Comparison of ENCODE assay signal across 8 mouse cellular contexts in genomic region chr17:49428751-49429415, GRCm38 (mm10). TPM values are rescaled to one million over a fixed set of nuclear protein-coding genes. Genes with fewer than 3 reads are reported as not detected.
DNase-seq lines count a peak whose midpoint lies in the region; ATAC-seq lines count a peak whose summit lies in the region.

No protein-coding gene starts in this region.

- intact Hi-C loops in left cerebral cortex, postnatal 25 days (cut with DNase I): no loop called here

- peak overlapping the region; percentile 72 for H3K4me2 ChIP-seq in embryonic facial prominence, embryonic 11.5 days (ENCODE audit: low read depth, low read length)
- peak overlapping the region; percentile 96 for H3K4me2 ChIP-seq in heart, embryonic 16.5 days (ENCODE audit: low read depth, low read length)
- peak overlapping the region; percentile 90 for H3K4me2 ChIP-seq in limb, embryonic 13.5 days (replicated peaks)
- H3K4me2 ChIP-seq in midbrain, embryonic 14.5 days (ENCODE audit: low read length): peak overlapping the region; percentile 90

- H3K9ac ChIP-seq in embryonic facial prominence, embryonic 11.5 days (replicated peaks; ENCODE audit: low read length): peak overlapping the region; percentile 85
- peak overlapping the region; percentile 95 for H3K9ac ChIP-seq in heart, embryonic 16.5 days (ENCODE audit: low read length)
- H3K9ac ChIP-seq in limb, embryonic 13.5 days: peak overlapping the region; percentile 93
- H3K9ac ChIP-seq in midbrain, embryonic 14.5 days (replicated peaks; ENCODE audit: low read length): peak overlapping the region; percentile 93

- no peak overlapping the region for H3K27ac ChIP-seq in embryonic facial prominence, embryonic 11.5 days (replicated peaks; ENCODE audit: low read depth, low read length)
- H3K27ac ChIP-seq in heart, embryonic 16.5 days (ENCODE audit: low read length): peak overlapping the region; percentile 76
- peak overlapping the region; percentile 65 for H3K27ac ChIP-seq in limb, embryonic 13.5 days
- H3K27ac ChIP-seq in midbrain, embryonic 14.5 days (replicated peaks; ENCODE audit: low read depth, low read length): no peak overlapping the region

- ATAC-seq in embryonic facial prominence, embryonic 11.5 days (replicated peaks; ENCODE audit: insufficient number of reproducible peaks, low FRiP score, low TSS enrichment, low read depth): no peak; the same call in 1 of the 2 replicates
- no peak for ATAC-seq in heart, embryonic 16.5 days (replicated peaks; ENCODE audit: extremely low read depth, insufficient read depth, low FRiP score)
- no peak for ATAC-seq in limb, embryonic 13.5 days (ENCODE audit: low FRiP score, low read depth)
- ATAC-seq in midbrain, embryonic 14.5 days (ENCODE audit: low FRiP score, low TSS enrichment): no peak

- H3K9me3 ChIP-seq in embryonic facial prominence, embryonic 11.5 days (replicated peaks; ENCODE audit: control insufficient read depth, low read length): no peaks in the 10 kb centered on the region
- H3K9me3 ChIP-seq in heart, embryonic 16.5 days (replicated peaks; ENCODE audit: control insufficient read depth, low read length): no peaks in the 10 kb centered on the region
- no peaks in the 10 kb centered on the region for H3K9me3 ChIP-seq in limb, embryonic 13.5 days
- H3K9me3 ChIP-seq in midbrain, embryonic 14.5 days (ENCODE audit: control insufficient read depth, low read length): no peaks in the 10 kb centered on the region

- WGBS in embryonic facial prominence, embryonic 11.5 days: 59% methylated on average over 13 of the region's 13 CpGs
- WGBS in heart, embryonic 16.5 days: 31% methylated on average over 13 of the region's 13 CpGs
- WGBS in limb, embryonic 13.5 days: 43% methylated on average over 13 of the region's 13 CpGs
- WGBS in midbrain, embryonic 14.5 days: 72% methylated on average over 13 of the region's 13 CpGs

- H3K4me1 ChIP-seq in embryonic facial prominence, embryonic 11.5 days (ENCODE audit: control insufficient read depth, insufficient read depth, low read length): peaks cover 6% of the 10 kb centered on the region; the same call in 1 of the 2 replicates
- peaks cover 25% of the 10 kb centered on the region for H3K4me1 ChIP-seq in heart, embryonic 16.5 days (ENCODE audit: control insufficient read depth, insufficient read depth, low read length)
- H3K4me1 ChIP-seq in limb, embryonic 13.5 days: peaks cover 33% of the 10 kb centered on the region
- peaks cover 9% of the 10 kb centered on the region; the same call in 1 of the 2 replicates for H3K4me1 ChIP-seq in midbrain, embryonic 14.5 days (ENCODE audit: control insufficient read depth, insufficient read depth, low read length)

- peak overlapping the region; percentile 62 for H3K4me3 ChIP-seq in embryonic facial prominence, embryonic 11.5 days (ENCODE audit: low read depth, low read length)
- H3K4me3 ChIP-seq in heart, embryonic 16.5 days (ENCODE audit: low read length): peak overlapping the region; percentile 90
- peak overlapping the region; percentile 76 for H3K4me3 ChIP-seq in limb, embryonic 13.5 days
- H3K4me3 ChIP-seq in midbrain, embryonic 14.5 days (replicated peaks; ENCODE audit: low read depth, low read length): peak overlapping the region; percentile 72

- peak; percentile 42 to 68 for DNase-seq in urinary bladder, postnatal 36 days (ENCODE audit: low spot score in 2 of 2)
- DNase-seq in urinary bladder, postnatal 25 days (ENCODE audit: low spot score): no peak
- DNase-seq in embryonic facial prominence, embryonic 11.5 days (ENCODE audit: low spot score): no peak
- peak; percentile 8 for DNase-seq in midbrain, embryonic 14.5 days
- no peak for DNase-seq in right cerebral cortex, adult 2 months (ENCODE audit: low spot score in 2 of 2)
- DNase-seq in left cerebral cortex, postnatal 25 days (ENCODE audit: low spot score in 2 of 2): no peak

- no peaks in the 10 kb centered on the region for H3K36me3 ChIP-seq in embryonic facial prominence, embryonic 11.5 days (replicated peaks; ENCODE audit: control insufficient read depth, insufficient read depth, low read depth, low read length)
- H3K36me3 ChIP-seq in heart, embryonic 16.5 days (ENCODE audit: control insufficient read depth, insufficient read depth): peaks cover 3% of the 10 kb centered on the region
- peaks cover 10% of the 10 kb centered on the region for H3K36me3 ChIP-seq in limb, embryonic 13.5 days
- no peaks in the 10 kb centered on the region for H3K36me3 ChIP-seq in midbrain, embryonic 14.5 days (ENCODE audit: control insufficient read depth, insufficient read depth, low read length)

- no peaks in the 10 kb centered on the region for H3K27me3 ChIP-seq in embryonic facial prominence, embryonic 11.5 days (ENCODE audit: control insufficient read depth, insufficient read depth, low read length)
- no peaks in the 10 kb centered on the region for H3K27me3 ChIP-seq in heart, embryonic 16.5 days (ENCODE audit: control insufficient read depth, insufficient read depth, low read length)
- H3K27me3 ChIP-seq in limb, embryonic 13.5 days: no peaks in the 10 kb centered on the region
- no peaks in the 10 kb centered on the region for H3K27me3 ChIP-seq in midbrain, embryonic 14.5 days (ENCODE audit: control insufficient read depth, insufficient read depth, low read length)

RNA-seq across cellular contexts. Expression of gene Mocs1, which starts 0.7 kb away (rescaled TPM):
- polyA plus RNA-seq in embryonic facial prominence, embryonic 11.5 days (2014; fragmentation: Nextera tagmentation; extraction: Ambion mirVana): 6.0 and 6.1 TPM in 2 replicates
- polyA plus RNA-seq in heart, embryonic 16.5 days (2015; fragmentation: Nextera tagmentation; extraction: Ambion mirVana): 5.8 and 6.1 TPM in 2 replicates
- 5.4 and 5.5 TPM in 2 replicates for polyA plus RNA-seq in limb, embryonic 13.5 days (2015; fragmentation: Nextera tagmentation; extraction: Ambion mirVana)
- polyA plus RNA-seq in midbrain, embryonic 14.5 days (2014; fragmentation: Nextera tagmentation; extraction: Ambion mirVana): 3.8 and 4.0 TPM in 2 replicates
- total RNA-seq in left cerebral cortex, postnatal 25 days (2021): 10 to 100 TPM; 14.1 to 14.3 TPM

Comparison
In these comparisons a context has a peak if more than half of its experiments do, and no peak if none do; other contexts are left out.
1. DNase-seq: peak in urinary bladder, postnatal 36 days (2 of 2) and midbrain, embryonic 14.5 days (single experiment); none in urinary bladder, postnatal 25 days (single experiment), embryonic facial prominence, embryonic 11.5 days (single experiment), right cerebral cortex, adult 2 months (0 of 2) and left cerebral cortex, postnatal 25 days (0 of 2).
2. H3K27ac ChIP-seq: peak in heart, embryonic 16.5 days (single experiment) and limb, embryonic 13.5 days (single experiment); none in embryonic facial prominence, embryonic 11.5 days (single experiment) and midbrain, embryonic 14.5 days (single experiment).
3. Peak in every context shown above with its lines, with median percentiles within 50 percentile points of each other: H3K4me2 ChIP-seq, H3K4me3 ChIP-seq and H3K9ac ChIP-seq.